Mouse (Mus musculus) ES-E14 (cell line): ENCODE measurements at regions not wholly inside any gene's neighbourhood (a gene's known extent, or its start where the extent isn't known, plus 50 kb on each side); places are given as distances from the start of the nearest gene placed in this dataset.

ENCODE experiments used
- DNase-seq: peaks from one replicate; pipeline ENCODE4 v3.0.0-alpha.2; 2013; ENCODE audit warnings: low read depth, low spot score
- H3K27ac ChIP-seq: 2 replicates; pipeline ENCODE4 v1.5.1; 2012; ENCODE audit warnings: low read depth, mild to moderate bottlenecking, low read length, moderate library complexity, mixed read lengths; ENCODE audit not compliant: poor library complexity, insufficient read depth, severe bottlenecking
- H3K36me3 ChIP-seq: 2 replicates; pipeline ENCODE4 v1.6.1; 2012; ENCODE audit warnings: mild to moderate bottlenecking, low read length, moderate library complexity, mixed read lengths; ENCODE audit not compliant: control insufficient read depth, poor library complexity, insufficient read depth, severe bottlenecking
- H3K4me1 ChIP-seq, 2 experiments: fragments of 150-350 bp in 1 of 2; sonication (generic) in 1 of 2; 2 replicates each; pipeline ENCODE4 v1.6.1; 2012; ENCODE audit warnings: low read length in 2 of 2, mild to moderate bottlenecking in 1 of 2, mixed read lengths in 1 of 2; ENCODE audit not compliant: control insufficient read depth in 2 of 2, insufficient read depth in 2 of 2, poor library complexity in 1 of 2
- H3K4me3 ChIP-seq, 2 experiments: fragments of 150-350 bp in 1 of 2; sonication (generic) in 1 of 2; 2 replicates each; pipeline ENCODE4 v1.5.1; 2012; ENCODE audit warnings: low read length in 2 of 2, low read depth in 1 of 2, mild to moderate bottlenecking in 1 of 2, mixed read lengths in 1 of 2; ENCODE audit not compliant: insufficient read depth in 1 of 2, poor library complexity in 1 of 2, severe bottlenecking in 1 of 2
- H3K9ac ChIP-seq: 2 replicates; pipeline ENCODE4 v1.6.1; 2012; ENCODE audit warnings: low read depth, mild to moderate bottlenecking, low read length, mixed read lengths; ENCODE audit not compliant: poor library complexity, insufficient read depth, severe bottlenecking
- H3K9me3 ChIP-seq: fragments of 150-350 bp; sonication (generic); 2 replicates; pipeline ENCODE4 v1.6.1; 2012; ENCODE audit warnings: low read depth, mild to moderate bottlenecking, low read length; ENCODE audit not compliant: control insufficient read depth, insufficient read depth
- CHD2 ChIP-seq: IDR thresholded peaks from 2 replicates; pipeline ENCODE4 v1.6.1; 2014; ENCODE audit warnings: mild to moderate bottlenecking, low read depth, low read length, inconsistent platforms
- HCFC1 ChIP-seq: IDR thresholded peaks from 2 replicates; pipeline ENCODE4 v1.6.1; 2012; ENCODE audit warnings: low read length, inconsistent platforms, borderline replicate concordance; ENCODE audit not compliant: insufficient read depth
- MAFK ChIP-seq: IDR thresholded peaks from 2 replicates; pipeline ENCODE4 v1.6.1; 2014; ENCODE audit warnings: mild to moderate bottlenecking, low read depth, low read length, inconsistent platforms; ENCODE audit not compliant: insufficient read depth
- ZC3H11A ChIP-seq: IDR thresholded peaks from 2 replicates; pipeline ENCODE4 v1.6.1; 2012; ENCODE audit warnings: low read depth, mild to moderate bottlenecking, inconsistent platforms, low read length, borderline replicate concordance
- ZNF384 ChIP-seq: IDR thresholded peaks from 2 replicates; pipeline ENCODE4 v1.6.1; 2012; ENCODE audit warnings: low read depth, low read length, inconsistent platforms
- in situ Hi-C, 2 experiments: fragments of 600-800 bp; cut with MboI; formaldehyde crosslinking; loops; one replicate each; pipeline ENCODE4 v1.15.1; 2025; ENCODE audit warnings: low sequenced_read_pairs in 2 of 2, inconsistent platforms in 1 of 2; ENCODE audit not compliant: unreplicated experiment in 2 of 2

DNA sequence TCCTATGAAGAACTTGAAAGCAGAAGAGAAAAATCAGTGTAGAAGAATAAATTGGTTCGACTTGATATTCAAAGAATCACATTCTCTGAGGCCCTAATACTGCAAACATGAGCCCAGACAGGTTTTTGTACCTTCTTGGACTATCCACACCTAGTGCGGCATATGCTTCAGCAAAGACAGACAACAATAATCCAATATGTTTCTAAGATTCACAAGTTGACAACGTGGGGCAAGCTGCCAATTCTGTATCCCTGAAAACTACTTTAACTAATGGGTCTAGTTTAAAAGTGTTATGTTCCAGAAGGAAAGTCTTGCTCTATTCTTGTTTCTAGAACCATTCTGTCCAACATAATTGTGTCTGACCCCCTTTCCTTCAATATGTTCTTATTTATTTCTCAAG is 796.0 kb downstream of the Cypt12 start:
- no peaks in the 10 kb centered on the region for H3K9me3 ChIP-seq
- no peaks in the 10 kb centered on the region for H3K4me1 ChIP-seq
- TF ChIP-seq MAFK (no peak), HCFC1 (no peak), ZC3H11A (no peak), CHD2 (no peak), ZNF384 (no peak)
- no peak for DNase-seq
- in situ Hi-C loops = no loop called here
- H3K4me3 ChIP-seq = no peak overlapping the region
- no peak overlapping the region for H3K9ac ChIP-seq
- H3K36me3 ChIP-seq = no peaks in the 10 kb centered on the region
- H3K27ac ChIP-seq = no peak overlapping the region

DNA sequence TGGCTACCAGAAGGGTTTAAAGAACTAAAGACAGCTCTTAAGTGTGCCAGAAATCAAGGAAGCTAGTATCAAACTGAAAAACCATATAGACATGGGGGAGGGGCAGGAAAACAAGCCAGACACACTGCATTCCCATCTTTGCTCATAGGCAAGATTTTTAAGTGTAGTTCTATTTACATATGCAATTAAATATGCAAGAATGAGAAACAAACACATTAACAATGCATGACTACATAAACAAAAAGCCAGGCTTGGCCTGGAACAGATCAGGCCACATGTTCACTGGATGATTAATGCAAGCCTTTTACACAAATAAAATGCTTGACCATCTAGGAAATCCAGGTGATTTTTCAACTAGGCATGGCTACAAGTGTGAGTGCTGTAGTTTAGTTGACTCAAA is 798.0 kb downstream of the Cypt12 start:
- Histone ChIP-seq H3K9ac (no peak overlapping the region), H3K36me3 (no peaks in the 10 kb centered on the region), H3K27ac (no peak overlapping the region), H3K4me3 (no peak overlapping the region), H3K4me1 (no peaks in the 10 kb centered on the region), H3K9me3 (no peaks in the 10 kb centered on the region)
- TF ChIP-seq MAFK = no peak
- no peak for TF ChIP-seq HCFC1
- TF ChIP-seq ZNF384 = no peak
- no peak for TF ChIP-seq CHD2
- TF ChIP-seq ZC3H11A = no peak
- in situ Hi-C loops = no loop called here
- DNase-seq = no peak

DNA sequence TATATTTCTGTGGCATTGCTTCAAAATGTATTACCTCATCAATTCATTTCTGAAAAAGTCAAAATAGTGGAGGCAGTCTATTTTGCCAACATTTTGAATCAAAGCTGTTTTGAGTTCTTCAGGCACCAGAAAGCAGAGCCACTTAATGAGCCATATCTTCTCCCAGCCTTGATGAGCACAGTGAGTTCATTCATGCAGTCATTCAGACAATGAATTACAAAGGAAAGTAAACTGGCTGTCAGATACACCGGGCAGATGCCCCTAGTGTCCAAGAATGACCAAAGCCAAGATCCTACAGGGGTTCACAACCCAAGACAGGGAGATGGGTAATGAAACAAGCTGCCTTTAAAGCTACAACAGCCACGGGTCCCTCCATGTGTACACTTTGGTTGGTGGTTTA is 798.7 kb downstream of the Cypt12 start:
- H3K9me3 ChIP-seq = no peaks in the 10 kb centered on the region
- no peaks in the 10 kb centered on the region for H3K4me1 ChIP-seq
- H3K9ac ChIP-seq = no peak overlapping the region
- no peak for TF ChIP-seq CHD2
- no peak for DNase-seq
- in situ Hi-C loops = no loop called here
- no peaks in the 10 kb centered on the region for H3K36me3 ChIP-seq
- H3K4me3 ChIP-seq = no peak overlapping the region
- H3K27ac ChIP-seq = no peak overlapping the region

DNA sequence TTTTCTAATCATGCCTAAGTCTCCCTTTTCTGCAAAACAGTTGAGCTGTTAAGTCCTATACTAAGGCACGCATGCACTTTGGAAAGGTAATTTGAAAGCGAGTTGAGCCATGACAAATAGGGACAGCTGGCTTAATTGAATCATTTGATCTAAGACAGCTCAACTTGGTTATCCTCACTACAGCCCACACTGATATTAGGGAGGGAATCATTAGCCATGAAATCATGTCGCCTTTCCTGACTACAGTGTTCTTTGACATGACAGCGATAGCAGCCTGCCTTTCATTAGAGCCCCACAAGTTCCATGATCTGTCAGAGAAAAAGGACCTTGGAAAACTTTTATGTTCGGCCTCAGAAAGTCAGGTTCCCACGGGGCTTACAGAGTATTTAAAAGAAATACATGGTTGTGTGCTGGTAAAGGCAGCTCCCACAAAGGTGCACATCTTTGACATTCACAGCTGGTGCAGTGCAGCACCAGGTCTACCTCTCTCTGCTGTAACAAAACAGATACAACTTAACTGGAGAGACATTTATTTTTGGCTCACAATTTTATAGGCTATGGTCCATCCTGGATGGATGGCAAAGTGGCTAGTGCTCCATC is 803.5 kb downstream of the Cypt12 start:
- TF ChIP-seq MAFK (no peak), HCFC1 (no peak), ZC3H11A (no peak), CHD2 (no peak), ZNF384 (no peak)

More for the DNA sequence above, 803.5 kb downstream of the Cypt12 start:
- no peaks in the 10 kb centered on the region for H3K4me1 ChIP-seq
- no peaks in the 10 kb centered on the region for H3K9me3 ChIP-seq
- H3K4me3 ChIP-seq = no peak overlapping the region
- no peak overlapping the region for H3K9ac ChIP-seq
- no peaks in the 10 kb centered on the region for H3K36me3 ChIP-seq
- no peak overlapping the region for H3K27ac ChIP-seq
- in situ Hi-C loops = no loop called here
- no peak for DNase-seq
